Mouse (Mus musculus) liver, postnatal 0 days (tissue): ENCODE data around the gene Hdac8. TPM values are rescaled to one million over a fixed set of nuclear protein-coding genes. Genes with fewer than 3 reads are reported as not detected.

ENCODE experiments used
- ATAC-seq: fragments of 200-750 bp; cut with Nextera tagmentation; 2 replicates; pipeline ENCODE4 v1.8.0; 2017; ENCODE audit warnings: mild to moderate bottlenecking, moderate library complexity
- DNase-seq: peaks from one replicate; pipeline ENCODE4 v3.0.0-alpha.2; 2016
- H3K27ac ChIP-seq: fragments of 300-500 bp; sonication (generic); 2 replicates; pipeline ENCODE4 v1.5.1; 2014; ENCODE audit warnings: antibody characterized with exemption, moderate library complexity, mild to moderate bottlenecking, low read depth
- H3K27me3 ChIP-seq: fragments of 300-500 bp; sonication (generic); 2 replicates; pipeline ENCODE4 v1.6.1; 2014; ENCODE audit warnings: low read length, control low read depth, mixed read lengths; ENCODE audit not compliant: insufficient read depth
- H3K36me3 ChIP-seq: fragments of 300-500 bp; sonication (generic); replicated peaks from 2 replicates; pipeline ENCODE4 v1.6.1; 2014; ENCODE audit warnings: mild to moderate bottlenecking, control low read depth, low read length, moderate library complexity, mixed read lengths; ENCODE audit not compliant: insufficient read depth
- H3K4me1 ChIP-seq: fragments of 300-500 bp; sonication (generic); 2 replicates; pipeline ENCODE4 v1.6.1; 2014; ENCODE audit warnings: antibody characterized with exemption, mild to moderate bottlenecking, control low read depth; ENCODE audit not compliant: insufficient read depth
- H3K4me2 ChIP-seq: fragments of 300-500 bp; sonication (generic); 2 replicates; pipeline ENCODE4 v1.6.1; 2014; ENCODE audit warnings: low read depth, mild to moderate bottlenecking, low read length, moderate library complexity, mixed read lengths
- H3K4me3 ChIP-seq: fragments of 300-500 bp; sonication (generic); 2 replicates; pipeline ENCODE4 v1.5.1; 2014; ENCODE audit warnings: low read depth, low read length
- H3K9ac ChIP-seq: fragments of 300-500 bp; sonication (generic); replicated peaks from 2 replicates; pipeline ENCODE4 v1.6.1; 2014; ENCODE audit warnings: mild to moderate bottlenecking, moderate library complexity
- H3K9me3 ChIP-seq: fragments of 300-500 bp; sonication (generic); 2 replicates; pipeline ENCODE4 v1.6.1; 2016; ENCODE audit warnings: mild to moderate bottlenecking, control low read depth, low read length, mixed read lengths
- CTCF ChIP-seq: sonication (generic); IDR thresholded peaks from 2 replicates; pipeline ENCODE4 v1.5.1; 2016; ENCODE audit warnings: antibody characterized with exemption, low read depth
- EP300 ChIP-seq: IDR thresholded peaks from 2 replicates; pipeline ENCODE4 v1.6.1; 2016; ENCODE audit warnings: antibody characterized with exemption, low read depth, mild to moderate bottlenecking
- WGBS: fragments of 180-500 bp; shearing (Covaris S2); extraction: QIAGEN DNeasy Blood & Tissue Kit; methylation state at CpG from one replicate; pipeline ENCODE4 v1.1.7; 2014; ENCODE audit not compliant: insufficient replicate concordance; 5-methylcytosine and 5-hydroxymethylcytosine counted together
- polyA plus RNA-seq: library from polyadenylated mRNA; unstranded; fragments of >200 nt; fragmentation: Nextera tagmentation; extraction: Ambion mirVana; gene quantifications from 2 replicates; pipeline ENCODE4 v1.2.1, GENCODE M21; 2015

Gene Hdac8
- polyA plus RNA-seq, 1 experiment from 2014 or later, result 3.3 TPM

DNA sequence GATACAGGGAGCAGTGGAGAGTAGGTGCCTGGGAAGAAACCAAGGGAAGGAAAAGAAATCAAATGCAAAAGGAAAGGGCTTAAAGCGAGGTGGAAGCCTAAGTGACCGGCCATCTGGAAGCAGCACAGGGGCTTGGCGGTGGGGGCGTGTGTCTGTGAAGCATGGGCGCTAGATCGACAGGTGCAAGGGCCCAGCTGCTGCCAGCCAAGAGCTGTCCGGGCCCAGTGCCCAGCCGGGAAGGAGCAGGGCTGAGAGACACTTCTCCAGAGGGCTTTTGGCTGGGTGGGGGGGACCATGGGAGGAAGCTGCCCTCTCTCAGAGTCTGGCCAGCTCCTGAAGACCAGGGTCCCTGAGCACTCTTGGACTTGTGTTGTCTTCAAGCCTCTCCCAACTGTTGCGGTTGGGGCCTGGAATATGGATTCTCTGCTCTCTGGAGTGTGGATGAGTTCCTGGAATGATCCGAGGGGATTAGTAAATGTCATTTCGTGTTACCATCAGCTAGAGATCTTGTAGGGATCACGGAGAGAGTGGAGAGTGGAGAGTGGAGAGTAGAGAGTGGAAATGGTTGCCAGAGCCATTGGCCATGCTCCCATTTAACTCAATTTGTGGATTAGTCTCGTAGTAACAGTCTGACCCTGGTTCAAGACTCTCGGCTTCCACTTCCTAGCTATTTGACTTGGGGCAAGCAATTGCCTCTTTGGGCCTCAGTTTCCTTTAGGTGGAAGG, 242.4 kb downstream of the Hdac8 start:
- Histone ChIP-seq H3K4me2 (no peak overlapping the region), H3K27ac (no peak overlapping the region), H3K27me3 (no peaks in the 10 kb centered on the region), H3K4me1 (no peaks in the 10 kb centered on the region), H3K4me3 (no peak overlapping the region), H3K36me3 (no peaks in the 10 kb centered on the region), H3K9me3 (no peaks in the 10 kb centered on the region), H3K9ac (no peak overlapping the region)
- WGBS, result 77% methylated on average over 14 of the region's 14 CpGs
- TF ChIP-seq CTCF (no peak), EP300 (no peak)
- DNase-seq (no peak), ATAC-seq (no peak)

- Histone ChIP-seq H3K4me1 (no peaks in the 10 kb centered on the region), H3K4me2 (no peak overlapping the region), H3K4me3 (no peak overlapping the region), H3K27me3 (no peaks in the 10 kb centered on the region), H3K27ac (no peak overlapping the region), H3K9me3 (no peaks in the 10 kb centered on the region), H3K36me3 (no peaks in the 10 kb centered on the region), H3K9ac (no peak overlapping the region)
- WGBS, result 89% methylated on average over 4 of the region's 4 CpGs
- ATAC-seq (no peak), DNase-seq (no peak)
- TF ChIP-seq CTCF (no peak), EP300 (no peak)
Observed at GRCm38 (mm10) chrX:102259772-102260171, 245.4 kb downstream of the Hdac8 start.

DNA sequence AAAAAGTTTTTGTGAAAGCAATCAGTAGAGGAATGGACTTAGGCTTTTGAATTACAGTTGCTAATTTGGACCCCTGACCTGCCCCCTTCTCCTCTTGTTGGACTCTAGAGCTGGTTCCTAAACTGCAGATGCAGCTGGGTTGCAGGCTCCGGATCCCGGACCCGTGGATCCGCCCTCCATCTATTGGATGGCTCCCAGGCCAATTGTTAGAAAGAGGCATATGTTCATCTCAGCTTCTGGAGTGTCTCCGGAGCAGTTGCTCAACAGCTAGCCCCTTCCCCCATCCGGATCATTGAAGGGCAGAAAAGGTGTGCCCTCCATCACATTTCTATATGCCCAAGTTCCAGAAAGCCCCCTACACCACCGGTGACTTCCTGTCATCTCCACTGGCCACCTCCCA, 251.3 kb downstream of the Hdac8 start:
- ATAC-seq, result no peak
- Histone ChIP-seq H3K27me3 (peaks cover 46% of the 10 kb centered on the region), H3K36me3 (no peaks in the 10 kb centered on the region), H3K4me3 (no peak overlapping the region), H3K9me3 (no peaks in the 10 kb centered on the region), H3K4me1 (no peaks in the 10 kb centered on the region), H3K9ac (no peak overlapping the region), H3K4me2 (peak overlapping the region; percentile 9; the same call in 1 of the 2 replicates), H3K27ac (no peak overlapping the region)
- TF ChIP-seq CTCF (no peak), EP300 (no peak)
- 16% methylated on average over 7 of the region's 7 CpGs for WGBS
- DNase-seq, result no peak

DNA sequence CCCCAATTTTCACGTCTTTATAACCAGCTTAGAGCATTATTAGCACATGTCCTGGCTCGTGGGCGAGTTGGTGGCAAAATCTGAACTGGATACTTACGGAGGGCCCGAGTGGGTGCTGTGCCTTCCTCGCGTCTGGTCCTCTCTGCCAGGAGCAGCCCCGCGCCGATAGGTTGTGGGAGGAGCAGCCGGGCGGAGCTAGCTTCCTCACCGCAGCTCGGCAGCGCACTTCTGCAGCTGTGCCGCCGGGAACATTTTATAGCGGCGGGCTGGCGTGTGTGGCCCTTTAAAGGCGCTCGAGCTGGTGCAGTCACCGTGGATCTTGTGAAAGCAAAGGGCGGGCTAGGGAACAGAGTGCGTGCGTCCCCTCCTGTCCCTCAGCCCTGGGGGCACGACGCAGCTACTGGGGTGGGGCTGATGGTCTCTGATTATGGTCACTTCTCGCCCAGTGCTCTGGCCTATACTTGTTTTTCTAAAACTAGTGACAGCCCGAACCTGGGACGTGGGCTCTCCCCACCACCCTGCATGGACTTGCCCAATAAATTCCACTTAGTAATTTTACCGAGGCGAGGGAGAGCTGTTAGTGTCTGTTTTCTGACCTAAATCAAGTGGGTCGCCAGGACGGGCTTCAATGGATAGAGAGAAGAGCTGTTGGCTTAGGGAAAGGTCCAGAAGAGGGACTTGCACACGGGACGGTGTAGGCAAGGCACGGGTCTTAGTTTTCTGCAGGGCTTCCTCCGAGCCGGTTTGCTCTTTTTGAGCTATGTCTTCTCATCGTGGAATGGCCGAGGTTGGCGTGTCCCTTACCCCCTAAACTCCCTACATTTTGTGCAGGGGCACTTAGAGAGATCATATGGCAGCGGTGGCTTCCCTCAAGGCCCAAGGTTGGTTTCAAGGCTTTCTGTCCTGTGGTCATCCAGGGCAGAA, 253.0 kb downstream of the Hdac8 start, which contains the start of gene Cited1:
Gene Cited1 (minus strand): TSS at position 245 of the 924 bp plus-strand sequence.
- Histone ChIP-seq H3K9me3 (no peaks in the 10 kb centered on the region), H3K9ac (no peak within 1 kb of the TSS), H3K4me1 (no peaks in the 10 kb centered on the region), H3K4me2 (peak within 1 kb of the TSS; percentile 81), H3K27me3 (peaks cover 51% of the 10 kb centered on the region), H3K36me3 (no peaks in the 10 kb centered on the region), H3K27ac (no peak within 1 kb of the TSS), H3K4me3 (peak within 1 kb of the TSS; percentile 45)
- ATAC-seq (peak; percentile 87), DNase-seq (peak; percentile 56)
- TF ChIP-seq EP300 (no peak), CTCF (no peak)
- 25% methylated on average over 44 of the region's 44 CpGs for WGBS

DNA sequence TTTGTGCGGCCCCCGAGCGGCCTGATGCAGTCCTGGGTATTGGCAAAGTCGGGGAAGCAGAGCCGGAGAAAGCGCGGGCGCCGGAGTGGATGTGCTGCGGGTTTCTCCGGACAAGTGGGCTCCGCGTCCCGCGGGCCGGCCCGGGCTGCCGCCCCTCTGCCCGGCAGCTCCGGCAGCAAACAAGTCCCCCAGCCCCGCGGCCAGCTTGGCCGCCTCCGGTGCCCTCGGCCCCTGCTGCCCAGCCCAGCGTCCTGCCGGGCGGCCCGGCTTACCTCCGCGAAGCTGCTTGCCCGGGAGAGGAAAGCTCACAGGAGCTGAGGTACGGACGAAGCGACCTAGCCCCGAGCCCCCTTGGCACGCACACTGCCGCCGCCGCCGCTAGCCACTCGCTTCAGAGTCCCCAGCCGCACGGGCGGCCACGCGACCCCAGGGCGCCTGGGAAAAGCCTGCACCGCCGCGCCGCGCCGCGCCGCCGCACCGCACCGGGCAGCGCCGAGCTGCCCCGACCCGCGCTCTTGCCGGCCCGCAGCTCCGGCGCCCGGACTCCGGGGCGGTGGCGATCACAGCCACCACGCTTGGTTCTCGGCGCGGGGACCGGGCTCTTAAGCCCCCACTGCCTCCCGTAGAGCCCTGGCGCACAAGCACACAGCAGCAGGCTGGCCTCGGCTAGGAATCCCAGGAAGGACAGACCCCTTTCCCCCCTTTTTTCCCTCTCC, 253.8 kb downstream of the Hdac8 start:
- peak; percentile 17 for DNase-seq
- Histone ChIP-seq H3K4me3 (peak overlapping the region; percentile 45), H3K9ac (no peak overlapping the region), H3K9me3 (no peaks in the 10 kb centered on the region), H3K27me3 (peaks cover 51% of the 10 kb centered on the region), H3K27ac (no peak overlapping the region), H3K36me3 (no peaks in the 10 kb centered on the region), H3K4me1 (no peaks in the 10 kb centered on the region), H3K4me2 (peak overlapping the region; percentile 81)
- TF ChIP-seq EP300 (no peak), CTCF (no peak)
- peak; percentile 37; the same call in 1 of the 2 replicates for ATAC-seq
- WGBS, result 7% methylated on average over 35 of the region's 80 CpGs

- Histone ChIP-seq H3K9me3 (no peaks in the 10 kb centered on the region), H3K36me3 (no peaks in the 10 kb centered on the region), H3K4me2 (peak overlapping the region; percentile 81), H3K27ac (no peak overlapping the region), H3K4me3 (peak overlapping the region; percentile 45), H3K4me1 (no peaks in the 10 kb centered on the region), H3K27me3 (peaks cover 51% of the 10 kb centered on the region), H3K9ac (no peak overlapping the region)
- WGBS, result 21% methylated on average over 24 of the region's 24 CpGs
- DNase-seq (no peak), ATAC-seq (no peak)
- no peak for TF ChIP-seq EP300
Observed at GRCm38 (mm10) chrX:102250891-102251170, 254.3 kb downstream of the Hdac8 start.
